Mouse (Mus musculus): ENCODE data around the gene Prdm8. TPM values are rescaled to one million over a fixed set of nuclear protein-coding genes. Genes with fewer than 3 reads are reported as not detected.
A peak's percentile ranks its signal among the peaks of the same experiment; 100 is the strongest.

Prdm8 gene
- polyA plus RNA-seq, 1 experiment = 0.61 TPM

DNA sequence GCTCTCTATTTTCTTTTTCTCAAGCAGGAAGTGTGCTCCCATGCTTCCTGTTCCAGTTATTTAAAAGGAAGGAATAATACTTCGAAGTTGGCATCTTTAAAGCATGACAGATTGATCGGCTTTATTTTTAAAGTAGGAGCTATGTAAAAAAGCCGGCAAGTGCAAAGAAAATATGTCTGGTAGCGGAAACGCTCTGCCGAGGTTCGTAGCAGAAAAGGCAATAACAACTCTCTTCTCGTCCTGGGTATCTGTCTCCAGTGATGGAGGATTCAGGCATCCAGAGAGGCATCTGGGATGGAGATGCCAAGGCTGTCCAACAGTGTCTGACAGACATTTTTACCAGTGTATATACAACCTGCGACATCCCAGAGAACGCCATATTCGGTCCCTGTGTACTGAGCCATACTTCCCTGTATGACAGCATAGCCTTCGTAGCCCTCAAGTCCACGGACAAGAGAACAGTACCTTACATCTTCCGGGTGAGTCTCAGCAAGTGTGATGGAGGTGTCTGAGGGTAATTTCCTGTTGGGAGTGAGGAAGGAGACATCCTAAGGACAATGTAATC lies 16.1 kb downstream of the Prdm8 start:
- no peak overlapping the region for H3K27ac ChIP-seq (ENCODE audit: insufficient read depth, low read length)
- no peaks in the 10 kb centered on the region for H3K36me3 ChIP-seq (ENCODE audit: control insufficient read depth, insufficient read depth, low read length, poor library complexity, severe bottlenecking)
- H3K4me1 ChIP-seq (ENCODE audit: control insufficient read depth, insufficient read depth, low read length) = no peaks in the 10 kb centered on the region
- no peak for TF ChIP-seq CTCF (IDR thresholded peaks at IDR 0.05; ENCODE audit: low read depth, low read length)
- no peak for TF ChIP-seq EP300 (IDR thresholded peaks at IDR 0.05; ENCODE audit: insufficient read depth, low read depth, low read length)
- no peak for TF ChIP-seq POLR2A (IDR thresholded peaks at IDR 0.05; ENCODE audit: insufficient read depth, low read length)
- H3K9ac ChIP-seq (ENCODE audit: low read depth, poor library complexity, severe bottlenecking) = no peak overlapping the region
- peaks cover 33% of the 10 kb centered on the region for H3K27me3 ChIP-seq (ENCODE audit: control insufficient read depth, insufficient read depth, low read length, poor library complexity, severe bottlenecking)
- no peaks in the 10 kb centered on the region for H3K9me3 ChIP-seq (replicated peaks; ENCODE audit: control insufficient read depth, insufficient read depth, low read length, poor library complexity, severe bottlenecking)
- no peak overlapping the region for H3K4me3 ChIP-seq (ENCODE audit: low read depth, low read length)

DNA sequence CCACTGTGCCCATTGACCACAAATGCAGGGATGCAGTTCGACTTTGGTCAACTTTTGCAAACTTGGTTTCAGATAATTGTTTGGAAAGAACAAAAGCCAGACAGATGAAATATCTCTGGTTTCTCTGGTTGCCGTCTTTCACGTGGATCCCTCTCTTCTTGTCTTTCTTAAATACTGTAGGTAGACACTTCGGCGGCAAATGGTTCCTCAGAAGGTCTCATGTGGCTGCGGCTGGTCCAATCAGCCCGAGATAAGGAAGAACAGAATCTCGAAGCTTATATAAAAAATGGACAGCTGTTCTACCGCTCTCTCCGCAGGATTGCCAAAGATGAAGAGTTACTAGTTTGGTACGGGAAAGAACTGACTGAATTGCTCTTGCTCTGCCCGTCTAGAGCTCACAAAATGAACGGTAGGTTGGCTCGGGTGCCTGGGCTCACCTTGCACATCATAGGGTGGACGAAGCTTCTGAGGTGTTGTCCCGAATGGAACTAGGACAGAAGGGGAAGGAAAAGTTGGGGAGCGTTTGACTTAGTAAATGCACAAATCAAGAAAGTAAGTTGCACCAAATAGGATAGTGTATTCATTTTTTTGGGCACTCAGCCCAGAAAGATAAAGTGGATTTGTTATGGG lies 17.4 kb downstream of the Prdm8 start:
- TF ChIP-seq POLR2A (IDR thresholded peaks at IDR 0.05; ENCODE audit: insufficient read depth, low read length) (no peak), CTCF (IDR thresholded peaks at IDR 0.05; ENCODE audit: low read depth, low read length) (no peak), EP300 (IDR thresholded peaks at IDR 0.05; ENCODE audit: insufficient read depth, low read depth, low read length) (no peak)
- peaks cover 38% of the 10 kb centered on the region for H3K27me3 ChIP-seq (ENCODE audit: control insufficient read depth, insufficient read depth, low read length, poor library complexity, severe bottlenecking)
- H3K9me3 ChIP-seq (replicated peaks; ENCODE audit: control insufficient read depth, insufficient read depth, low read length, poor library complexity, severe bottlenecking) = no peaks in the 10 kb centered on the region
- no peak overlapping the region for H3K9ac ChIP-seq (ENCODE audit: low read depth, poor library complexity, severe bottlenecking)
- H3K36me3 ChIP-seq (ENCODE audit: control insufficient read depth, insufficient read depth, low read length, poor library complexity, severe bottlenecking) = no peaks in the 10 kb centered on the region
- no peaks in the 10 kb centered on the region for H3K4me1 ChIP-seq (ENCODE audit: control insufficient read depth, insufficient read depth, low read length)
- H3K4me3 ChIP-seq (ENCODE audit: low read depth, low read length) = no peak overlapping the region
- no peak overlapping the region for H3K27ac ChIP-seq (ENCODE audit: insufficient read depth, low read length)

DNA sequence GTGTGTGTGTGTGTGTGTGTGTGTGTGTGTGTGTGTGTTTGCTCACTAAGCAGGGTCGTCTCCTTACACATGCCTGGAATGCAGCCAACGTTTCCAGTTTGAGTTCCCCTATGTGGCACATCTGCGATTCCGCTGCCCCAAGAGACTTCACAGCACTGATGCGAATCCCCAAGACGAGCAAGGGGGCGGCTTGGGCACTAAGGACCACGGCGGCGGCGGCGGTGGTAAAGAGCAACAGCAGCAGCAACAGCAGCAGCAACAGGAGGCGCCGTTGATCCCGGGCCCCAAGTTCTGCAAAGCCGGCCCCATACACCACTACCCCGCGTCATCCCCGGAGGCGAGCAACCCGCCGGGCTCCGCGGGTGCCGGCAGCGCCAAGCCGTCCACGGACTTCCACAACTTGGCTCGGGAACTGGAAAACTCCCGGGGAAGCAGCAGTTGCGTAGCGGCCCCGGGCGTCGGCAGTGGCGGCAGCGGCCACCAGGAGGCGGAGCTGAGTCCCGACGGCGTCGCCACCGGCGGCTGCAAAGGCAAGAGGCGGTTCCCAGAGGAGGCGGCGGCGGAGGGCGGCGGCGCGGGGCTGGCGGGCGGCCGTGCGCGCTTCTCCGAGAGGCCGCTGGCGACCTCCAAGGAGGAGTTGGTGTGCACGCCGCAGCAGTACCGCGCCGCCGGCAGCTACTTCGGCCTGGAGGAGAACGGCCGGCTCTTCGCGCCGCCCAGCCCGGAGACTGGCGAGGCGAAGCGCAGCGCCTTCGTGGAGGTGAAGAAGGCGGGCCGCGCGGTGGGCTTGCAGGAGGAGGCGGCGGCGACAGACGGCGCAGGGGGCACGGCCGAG lies 18.2 kb downstream of the Prdm8 start:
- peaks cover 39% of the 10 kb centered on the region for H3K27me3 ChIP-seq (ENCODE audit: control insufficient read depth, insufficient read depth, low read length, poor library complexity, severe bottlenecking)
- no peaks in the 10 kb centered on the region for H3K4me1 ChIP-seq (ENCODE audit: control insufficient read depth, insufficient read depth, low read length)
- no peaks in the 10 kb centered on the region for H3K9me3 ChIP-seq (replicated peaks; ENCODE audit: control insufficient read depth, insufficient read depth, low read length, poor library complexity, severe bottlenecking)
- TF ChIP-seq CTCF (IDR thresholded peaks at IDR 0.05; ENCODE audit: low read depth, low read length) (peak; percentile 60), POLR2A (IDR thresholded peaks at IDR 0.05; ENCODE audit: insufficient read depth, low read length) (no peak), EP300 (IDR thresholded peaks at IDR 0.05; ENCODE audit: insufficient read depth, low read depth, low read length) (no peak)
- H3K27ac ChIP-seq (ENCODE audit: insufficient read depth, low read length) = no peak overlapping the region
- peak overlapping the region; percentile 89 for H3K9ac ChIP-seq (ENCODE audit: low read depth, poor library complexity, severe bottlenecking)
- H3K4me3 ChIP-seq (ENCODE audit: low read depth, low read length) = peak overlapping the region; percentile 77
- H3K36me3 ChIP-seq (ENCODE audit: control insufficient read depth, insufficient read depth, low read length, poor library complexity, severe bottlenecking) = no peaks in the 10 kb centered on the region

DNA sequence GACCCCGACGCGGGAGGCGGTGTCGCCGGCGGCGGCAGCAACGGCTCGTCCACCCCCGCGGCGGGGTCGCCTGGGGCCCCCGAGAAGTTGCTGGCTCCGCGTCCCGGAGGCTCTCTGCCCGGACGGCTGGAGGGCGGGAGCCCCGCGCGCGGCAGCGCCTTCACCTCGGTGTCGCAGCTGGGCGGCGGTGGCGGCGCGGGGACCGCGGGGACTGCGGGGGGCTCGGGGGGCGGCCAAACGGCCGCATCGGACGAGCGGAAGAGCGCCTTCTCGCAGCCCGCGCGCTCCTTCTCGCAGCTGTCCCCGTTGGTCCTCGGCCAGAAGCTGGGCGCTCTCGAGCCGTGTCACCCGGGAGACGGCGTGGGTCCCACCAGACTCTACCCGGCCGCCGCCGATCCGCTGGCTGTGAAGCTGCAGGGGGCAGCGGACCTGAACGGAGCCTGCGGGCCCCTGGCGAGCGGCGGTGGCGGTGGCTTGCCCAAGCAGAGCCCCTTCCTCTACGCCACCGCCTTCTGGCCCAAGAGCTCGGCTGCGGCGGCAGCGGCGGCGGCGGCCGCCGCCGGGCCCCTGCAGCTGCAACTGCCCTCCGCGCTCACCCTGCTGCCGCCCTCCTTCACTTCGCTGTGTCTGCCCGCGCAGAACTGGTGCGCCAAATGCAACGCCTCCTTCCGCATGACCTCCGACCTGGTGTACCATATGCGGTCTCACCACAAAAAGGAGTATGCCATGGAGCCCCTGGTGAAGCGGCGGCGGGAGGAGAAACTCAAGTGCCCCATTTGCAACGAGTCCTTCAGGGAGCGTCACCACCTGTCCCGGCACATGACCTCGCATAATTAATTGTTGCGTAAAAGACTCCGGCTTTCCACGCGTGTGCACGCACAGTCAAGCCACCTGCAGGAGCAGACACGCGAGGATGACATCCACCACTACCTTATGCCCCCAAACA lies 19.1 kb downstream of the Prdm8 start:
- Histone ChIP-seq H3K4me1 (ENCODE audit: control insufficient read depth, insufficient read depth, low read length) (no peaks in the 10 kb centered on the region), H3K27ac (ENCODE audit: insufficient read depth, low read length) (no peak overlapping the region), H3K9ac (ENCODE audit: low read depth, poor library complexity, severe bottlenecking) (peak overlapping the region; percentile 89), H3K9me3 (replicated peaks; ENCODE audit: control insufficient read depth, insufficient read depth, low read length, poor library complexity, severe bottlenecking) (no peaks in the 10 kb centered on the region), H3K36me3 (ENCODE audit: control insufficient read depth, insufficient read depth, low read length, poor library complexity, severe bottlenecking) (no peaks in the 10 kb centered on the region), H3K27me3 (ENCODE audit: control insufficient read depth, insufficient read depth, low read length, poor library complexity, severe bottlenecking) (peaks cover 39% of the 10 kb centered on the region), H3K4me3 (ENCODE audit: low read depth, low read length) (peak overlapping the region; percentile 77)
- TF ChIP-seq POLR2A (IDR thresholded peaks at IDR 0.05; ENCODE audit: insufficient read depth, low read length) (no peak), EP300 (IDR thresholded peaks at IDR 0.05; ENCODE audit: insufficient read depth, low read depth, low read length) (no peak), CTCF (IDR thresholded peaks at IDR 0.05; ENCODE audit: low read depth, low read length) (no peak)

DNA sequence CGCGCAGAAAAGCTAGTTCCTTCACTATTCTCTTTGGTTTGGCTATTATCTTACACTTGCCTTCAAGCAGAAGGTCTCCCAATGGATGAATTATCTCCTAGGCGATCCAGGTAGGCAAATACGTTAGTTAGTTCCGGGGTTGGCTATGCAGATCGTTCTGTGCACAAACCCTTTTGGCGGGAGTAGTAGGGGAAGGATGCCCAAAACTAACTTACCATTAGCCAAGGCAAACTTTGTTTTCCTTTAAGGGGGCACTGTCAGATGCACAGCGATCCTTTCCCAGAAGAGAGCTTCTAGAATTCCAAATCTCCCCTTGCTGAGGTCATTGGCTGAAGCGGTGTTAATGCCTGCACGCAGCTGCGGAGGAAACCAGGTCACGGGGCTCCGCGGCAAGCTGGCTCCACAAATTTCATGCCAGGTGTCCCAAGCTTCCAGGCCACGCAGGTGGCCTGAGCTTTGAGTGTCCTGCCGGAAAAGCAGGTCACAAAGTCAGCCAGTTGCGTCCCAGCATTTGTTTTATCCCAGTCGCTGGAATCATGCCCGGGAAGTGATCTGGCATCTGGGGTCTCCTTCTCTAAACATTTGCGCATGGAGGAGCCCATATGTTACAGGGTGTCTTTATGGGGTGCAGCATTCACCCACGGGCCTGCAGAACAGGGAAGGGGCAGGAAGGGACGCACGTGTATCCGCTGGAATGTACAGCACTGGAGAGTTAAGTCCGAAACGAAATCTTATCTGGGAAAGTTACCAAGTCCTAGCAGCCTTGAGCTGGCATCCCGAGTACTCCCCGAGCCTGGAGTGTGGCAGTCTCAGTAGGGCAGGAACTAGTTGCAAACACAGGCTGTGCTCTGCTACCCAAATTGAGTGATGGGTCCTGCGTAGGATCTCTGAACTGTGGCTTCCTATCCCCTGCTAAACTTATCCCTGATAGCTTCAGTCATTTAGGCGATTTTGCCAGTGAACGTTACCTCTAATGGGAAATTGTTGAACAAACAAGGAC lies 22.5 kb downstream of the Prdm8 start:
- Histone ChIP-seq H3K9ac (ENCODE audit: low read depth, poor library complexity, severe bottlenecking) (no peak overlapping the region), H3K4me3 (ENCODE audit: low read depth, low read length) (no peak overlapping the region), H3K27me3 (ENCODE audit: control insufficient read depth, insufficient read depth, low read length, poor library complexity, severe bottlenecking) (peaks cover 25% of the 10 kb centered on the region), H3K4me1 (ENCODE audit: control insufficient read depth, insufficient read depth, low read length) (no peaks in the 10 kb centered on the region), H3K36me3 (ENCODE audit: control insufficient read depth, insufficient read depth, low read length, poor library complexity, severe bottlenecking) (no peaks in the 10 kb centered on the region), H3K9me3 (replicated peaks; ENCODE audit: control insufficient read depth, insufficient read depth, low read length, poor library complexity, severe bottlenecking) (no peaks in the 10 kb centered on the region), H3K27ac (ENCODE audit: insufficient read depth, low read length) (no peak overlapping the region)
- TF ChIP-seq CTCF (IDR thresholded peaks at IDR 0.05; ENCODE audit: low read depth, low read length) (no peak), EP300 (IDR thresholded peaks at IDR 0.05; ENCODE audit: insufficient read depth, low read depth, low read length) (no peak), POLR2A (IDR thresholded peaks at IDR 0.05; ENCODE audit: insufficient read depth, low read length) (no peak)

Data from ES-Bruce4 (cell line).